Mouse (Mus musculus): ENCODE data around the gene Kif2a.

The Kif2a gene

GRCm38 (mm10) chr13:107021461-107022265 lies at the start of gene Kif2a:
TSS of gene Kif2a (minus strand) at chr13:107022126.
- DNase-seq (ENCODE audit: low read depth, low spot score) = peak; percentile 65

DNA sequence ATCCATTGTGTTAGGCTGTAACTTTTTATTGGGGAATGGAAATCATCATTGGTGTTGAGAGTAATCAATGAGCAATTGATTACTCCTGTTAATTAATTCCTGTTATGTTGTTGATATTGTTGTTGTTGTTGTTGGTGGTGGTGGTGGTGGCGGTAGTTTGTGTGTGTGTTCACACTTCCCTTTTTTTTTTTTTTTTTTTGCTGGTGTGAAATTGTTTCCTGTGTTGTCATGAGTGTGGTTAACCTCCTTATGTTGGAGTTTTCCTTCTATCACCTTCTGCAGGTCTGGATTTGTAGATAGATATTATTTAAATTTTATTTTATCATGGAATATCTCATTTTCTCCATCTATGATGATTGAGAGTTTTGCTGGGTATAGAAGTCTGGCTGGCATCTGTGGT lies 47.1 kb upstream of the Kif2a start:
- no peak for DNase-seq (ENCODE audit: low read depth, low spot score)

- DNase-seq (ENCODE audit: low read depth, low spot score) = no peak
Measured at GRCm38 (mm10) chr13:107065098-107065855, 43.4 kb upstream of the Kif2a start.

GRCm38 (mm10) chr13:107064263-107064662 lies 42.3 kb upstream of the Kif2a start:
- no peak for DNase-seq (ENCODE audit: low read depth, low spot score)

- no peak for DNase-seq (ENCODE audit: low read depth, low spot score)
Measured at GRCm38 (mm10) chr13:107063115-107063807, 41.3 kb upstream of the Kif2a start.

- no peak for DNase-seq (ENCODE audit: low read depth, low spot score)
Measured at GRCm38 (mm10) chr13:107060098-107060497, 38.2 kb upstream of the Kif2a start.

GRCm38 (mm10) chr13:107059460-107059859 lies 37.5 kb upstream of the Kif2a start:
- no peak for DNase-seq (ENCODE audit: low read depth, low spot score)

GRCm38 (mm10) chr13:107056318-107056717 lies 34.4 kb upstream of the Kif2a start:
- peak; percentile 28 for DNase-seq (ENCODE audit: low read depth, low spot score)

DNA sequence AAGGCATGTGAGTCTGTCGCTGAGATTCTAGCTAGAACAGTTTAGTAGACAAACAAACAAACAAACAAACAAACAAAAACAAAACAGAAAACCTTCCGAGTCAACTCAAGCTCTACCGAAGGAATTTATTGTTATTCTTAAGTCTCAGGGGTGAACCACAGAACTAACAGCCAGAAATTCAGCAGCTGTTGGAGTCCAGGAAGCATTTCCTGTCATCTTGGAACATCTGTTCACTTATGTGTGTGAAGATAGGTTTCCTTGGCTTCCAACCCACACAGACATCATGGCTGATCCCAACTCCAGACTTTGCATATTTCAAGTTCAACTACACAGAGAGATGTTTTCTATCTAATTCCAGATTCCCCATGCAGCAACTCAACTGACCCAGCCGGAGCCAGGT lies 32.6 kb upstream of the Kif2a start:
- DNase-seq (ENCODE audit: low read depth, low spot score) = no peak

DNA sequence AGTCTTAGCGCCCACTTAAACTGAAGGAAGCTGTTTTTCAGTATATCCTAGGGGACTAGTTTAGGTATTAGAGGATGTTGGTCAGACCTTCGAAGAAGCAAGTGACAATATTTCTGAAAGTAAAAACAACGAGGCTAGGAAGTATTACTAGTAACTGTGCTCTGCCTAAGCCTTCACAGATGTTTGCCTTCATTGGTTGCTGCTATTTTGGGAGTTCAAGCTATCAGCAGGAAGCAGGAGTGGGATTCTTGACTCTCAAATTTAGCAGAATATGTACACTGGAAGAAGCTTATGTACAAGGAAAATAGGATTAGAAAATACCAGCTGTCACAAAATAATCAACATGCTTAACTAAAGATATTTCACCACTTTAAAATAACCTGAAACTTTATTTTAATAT lies 29.4 kb upstream of the Kif2a start:
- no peak for DNase-seq (ENCODE audit: low read depth, low spot score)

DNA sequence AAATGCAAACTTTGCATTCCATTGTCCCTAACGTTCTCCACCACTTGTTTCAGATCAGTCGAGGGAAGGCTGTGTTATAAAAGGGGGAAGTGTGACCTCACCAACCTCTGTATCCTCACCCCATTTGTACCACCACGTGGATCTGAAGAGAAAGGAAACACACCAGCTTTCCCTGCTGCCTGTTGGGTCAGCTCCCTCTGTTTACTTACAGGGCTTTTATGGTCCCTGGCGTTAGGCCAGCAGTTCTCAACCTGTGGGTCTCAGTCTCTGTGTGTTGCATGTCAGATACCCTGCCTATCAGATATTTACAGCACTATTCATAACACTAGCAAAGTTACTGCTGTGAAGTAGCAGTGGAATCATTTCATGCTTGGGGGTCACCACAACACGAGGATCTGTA lies 22.3 kb upstream of the Kif2a start:
- DNase-seq (ENCODE audit: low read depth, low spot score) = no peak

DNA sequence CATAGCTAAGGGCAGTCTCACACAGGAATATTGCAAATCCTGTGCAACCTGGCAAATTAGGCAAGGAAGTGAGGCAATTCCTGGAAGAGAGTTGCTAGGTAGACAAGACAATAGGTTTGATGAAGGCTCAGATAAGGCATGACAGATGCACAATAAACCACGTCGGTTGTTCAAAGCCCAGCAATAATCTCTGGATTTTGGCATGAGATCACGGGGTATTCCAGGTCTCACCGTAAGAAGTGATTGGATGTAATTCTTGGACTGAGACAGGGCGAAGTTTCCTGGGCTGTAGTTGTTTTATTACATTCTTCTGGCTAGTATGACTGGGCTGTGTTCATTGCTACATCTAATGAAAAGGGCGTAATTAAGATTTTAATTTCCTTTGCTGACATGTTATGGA lies 20.6 kb upstream of the Kif2a start:
- DNase-seq (ENCODE audit: low read depth, low spot score) = no peak

DNA sequence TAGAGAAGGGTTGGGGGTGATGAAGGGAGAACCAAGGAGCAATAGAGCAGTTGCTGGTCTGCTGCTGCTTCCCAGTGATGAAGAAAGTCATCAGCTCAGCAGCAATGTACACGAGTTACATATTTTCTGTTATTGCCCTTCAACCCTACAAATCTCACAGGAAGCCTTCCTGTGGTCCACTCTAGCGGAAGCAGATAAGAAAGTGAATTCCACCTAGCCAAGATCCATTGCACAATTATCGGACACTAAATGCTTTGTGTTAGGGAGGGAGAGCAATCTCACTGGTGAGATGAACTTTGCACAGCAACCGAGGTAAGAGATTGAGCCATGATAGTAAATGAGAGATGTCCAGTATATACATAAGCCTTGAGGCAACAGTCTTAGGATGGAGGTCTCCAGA lies 17.6 kb upstream of the Kif2a start:
- DNase-seq (ENCODE audit: low read depth, low spot score) = no peak

DNA sequence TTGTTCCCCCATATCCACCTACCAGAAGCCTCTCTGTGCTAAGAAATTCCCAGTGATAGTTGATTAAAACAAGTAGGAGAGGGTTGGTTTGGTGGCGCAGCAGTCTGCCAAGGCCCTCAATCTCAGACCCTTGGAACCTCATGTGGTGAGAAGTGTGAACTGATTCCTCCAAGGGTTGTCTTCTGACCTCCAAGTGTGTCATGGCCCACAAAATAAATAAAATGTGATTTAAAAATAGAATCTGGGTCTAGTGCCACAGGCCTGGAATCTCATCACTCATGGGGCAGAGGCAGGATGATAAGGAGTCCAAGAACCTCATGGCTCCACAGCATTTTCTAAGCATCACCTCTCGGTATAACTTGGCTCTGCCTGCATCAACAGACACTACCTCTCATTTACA lies 16.4 kb upstream of the Kif2a start:
- DNase-seq (ENCODE audit: low read depth, low spot score) = no peak

DNA sequence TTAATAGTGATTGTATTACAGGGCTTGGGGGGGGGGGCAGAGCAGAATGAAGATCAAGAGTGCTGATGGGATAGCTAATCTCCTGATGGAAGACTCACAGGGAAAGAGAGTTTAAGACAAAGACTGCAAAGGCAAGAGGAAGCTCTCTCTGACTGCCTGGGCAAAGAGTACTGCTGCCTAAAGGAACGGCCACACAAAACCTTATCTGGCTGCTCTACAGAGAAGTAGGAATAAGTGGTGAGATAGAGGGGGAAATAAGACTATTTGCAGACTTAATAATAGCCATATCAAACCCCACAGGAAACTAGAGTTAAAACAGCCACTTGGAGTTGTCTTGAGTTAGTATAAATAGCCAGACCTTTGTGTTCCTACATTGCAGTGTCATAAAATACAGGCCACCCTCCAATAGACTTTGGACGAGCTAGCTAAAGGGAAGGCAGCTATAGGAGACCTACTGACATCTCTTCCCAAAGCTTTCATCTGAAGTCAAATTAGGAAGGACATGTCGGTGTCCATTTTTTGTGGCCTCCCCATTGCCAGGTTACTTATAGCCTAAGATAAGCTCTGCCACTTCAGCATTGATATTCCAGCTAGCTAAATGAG lies 13.7 kb upstream of the Kif2a start:
- no peak for DNase-seq (ENCODE audit: low read depth, low spot score)

DNA sequence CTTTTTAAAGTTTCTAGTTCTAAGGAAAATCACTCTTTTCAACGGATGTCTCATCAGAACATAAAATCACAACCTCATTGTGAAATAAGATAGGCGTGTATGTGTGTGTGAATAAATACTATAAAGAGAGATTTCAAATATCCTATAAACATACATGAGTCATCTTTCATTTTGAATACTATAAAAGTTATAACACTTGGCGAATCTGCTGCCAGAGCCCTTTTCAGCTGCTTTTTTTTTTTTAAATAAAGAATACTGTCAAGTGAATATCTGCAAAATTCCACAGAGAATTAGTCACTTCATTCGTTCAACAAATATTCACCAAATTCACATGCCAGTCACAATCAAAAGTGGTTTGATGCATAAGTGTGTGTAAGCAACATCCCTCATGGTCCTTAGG lies 13.2 kb upstream of the Kif2a start:
- no peak for DNase-seq (ENCODE audit: low read depth, low spot score)

- no peak for DNase-seq (ENCODE audit: low read depth, low spot score)
Measured at GRCm38 (mm10) chr13:107034028-107034920, 12.3 kb upstream of the Kif2a start.

DNA sequence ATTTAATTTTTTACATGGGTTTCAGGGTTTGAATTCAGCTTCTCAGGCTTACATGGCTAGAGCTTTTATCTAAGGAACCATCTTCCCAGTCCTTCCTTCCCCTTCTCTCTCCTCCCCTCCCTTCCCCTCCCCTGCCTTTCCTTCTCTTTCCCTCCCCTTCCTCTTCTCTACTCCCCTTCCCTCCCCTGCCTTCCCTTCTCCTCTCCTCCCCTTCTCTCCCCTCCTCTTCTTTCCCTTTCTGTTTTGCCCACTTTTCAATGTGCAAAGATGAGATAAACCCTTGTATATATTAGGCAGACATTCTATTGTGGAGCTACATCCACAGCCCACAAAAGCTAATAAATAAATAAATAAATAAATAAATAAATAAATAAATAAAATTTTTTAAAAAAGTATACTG lies 9.3 kb upstream of the Kif2a start:
- no peak for DNase-seq (ENCODE audit: low read depth, low spot score)

DNA sequence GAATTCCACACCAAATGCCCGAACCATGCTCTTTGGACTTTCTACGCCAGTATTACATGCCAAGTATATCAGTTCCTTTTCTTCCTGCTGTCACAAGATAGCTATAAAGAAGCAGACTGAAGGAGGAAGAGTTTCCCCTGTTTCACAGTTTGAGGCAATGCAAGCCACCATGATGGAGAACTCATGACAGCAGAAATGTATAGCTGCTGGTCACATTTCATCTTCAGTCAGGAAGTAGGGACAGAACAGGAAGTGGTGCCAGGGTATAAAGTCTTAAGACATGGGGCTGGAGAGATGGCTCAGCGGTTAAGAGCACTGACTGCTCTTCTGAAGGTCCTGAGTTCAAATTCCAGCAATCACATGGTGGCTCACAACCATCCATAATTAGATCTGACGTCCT lies 5.3 kb upstream of the Kif2a start:
- DNase-seq (ENCODE audit: low read depth, low spot score) = no peak

DNA sequence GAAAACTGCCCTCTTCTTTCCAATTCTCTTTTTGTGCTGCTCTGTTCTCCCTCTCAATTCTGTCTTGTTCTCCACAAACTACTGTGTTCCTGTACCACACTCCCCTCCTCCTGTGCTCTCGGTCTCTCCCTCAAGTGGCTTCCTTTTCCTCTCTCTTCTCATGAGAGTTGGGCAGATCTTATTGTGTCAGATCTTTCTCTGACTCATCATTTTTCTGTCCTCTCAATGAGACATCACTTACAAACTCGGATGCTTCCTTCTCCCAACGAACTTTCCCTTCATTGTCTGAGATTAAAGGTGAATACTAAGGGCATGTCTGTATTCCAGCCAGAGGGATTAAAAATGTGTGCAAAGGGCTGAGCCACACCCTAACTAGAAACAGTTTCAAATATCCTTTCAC lies 3.7 kb upstream of the Kif2a start:
- DNase-seq (ENCODE audit: low read depth, low spot score) = no peak

All from mesoderm, embryonic 11.5 days (tissue).